Mouse (Mus musculus) kidney, adult 2 months (tissue): Measurements from ENCODE around the gene Taldo1.

Experiments
- CTCF ChIP-seq: fragments of 200-500 bp; conservative IDR thresholded peaks from 2 replicates; pipeline ENCODE4 v1.5.1; 2011; ENCODE audit warnings: low read depth, mild to moderate bottlenecking, control low read depth, low read length, moderate library complexity, mixed read lengths; ENCODE audit not compliant: insufficient read depth, insufficient read length
- POLR2A ChIP-seq: fragments of 200-500 bp; IDR thresholded peaks from one replicate; pipeline ENCODE4 v1.6.1; 2011; ENCODE audit warnings: low read depth, low read length, control low read depth

- TF ChIP-seq CTCF = no peak
- TF ChIP-seq POLR2A = no peak
These were observed 44.0 kb downstream of the Taldo1 start for GRCm38 (mm10) chr7:141435856-141436522.
